Mouse (Mus musculus): ENCODE data around the gene Slc25a13. TPM values are rescaled to one million over a fixed set of nuclear protein-coding genes. Genes with fewer than 3 reads are reported as not detected.

Gene Slc25a13
- polyA plus RNA-seq, 1 experiment from 2014 or later: 37.9 TPM

DNA sequence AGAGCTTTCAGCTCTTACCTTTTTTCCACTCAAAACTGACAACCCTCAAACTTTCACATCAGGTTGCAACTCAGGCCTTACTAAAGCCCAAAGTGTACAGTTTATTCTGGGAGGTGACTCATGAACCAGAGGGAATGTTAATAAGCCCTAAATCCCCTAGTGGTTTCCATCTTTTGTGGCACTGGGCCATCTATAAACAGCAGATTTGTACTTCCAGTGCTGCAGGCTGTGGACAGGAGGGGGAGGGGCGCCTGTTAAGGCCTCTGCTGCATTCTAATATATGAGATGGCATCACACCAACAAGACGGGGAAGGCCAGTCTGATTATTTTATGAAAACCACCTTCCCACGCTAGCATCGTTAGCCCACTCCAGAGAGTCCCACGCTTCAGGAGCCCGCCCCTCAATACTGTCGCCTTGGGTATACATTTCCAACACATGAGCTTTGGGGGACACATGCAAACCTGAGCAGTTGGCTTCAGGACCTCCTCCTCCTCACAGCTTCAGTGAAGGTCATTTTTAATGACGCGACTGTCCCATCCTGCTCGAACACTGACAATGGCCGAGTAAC is 48.3 kb downstream of the Slc25a13 start:
- 79% methylated on average over 11 of the region's 11 CpGs for WGBS
- Histone ChIP-seq H3K36me3 (ENCODE audit: control insufficient read depth, insufficient read depth, low read length) (no peaks in the 10 kb centered on the region), H3K9me3 (ENCODE audit: control insufficient read depth, low read length) (no peaks in the 10 kb centered on the region), H3K9ac (ENCODE audit: low read length) (no peak overlapping the region), H3K27me3 (replicated peaks; ENCODE audit: control insufficient read depth, insufficient read depth, low read length) (no peaks in the 10 kb centered on the region), H3K4me2 (ENCODE audit: low read length) (no peak overlapping the region), H3K27ac (ENCODE audit: low read depth) (no peak overlapping the region), H3K4me1 (replicated peaks; ENCODE audit: control insufficient read depth, insufficient read depth, low read length) (peaks cover 8% of the 10 kb centered on the region), H3K4me3 (ENCODE audit: low read depth, low read length) (no peak overlapping the region)
- ATAC-seq (replicated peaks; ENCODE audit: low FRiP score, low TSS enrichment, low read depth) (no peak), DNase-seq (ENCODE audit: low spot score) (no peak)

DNA sequence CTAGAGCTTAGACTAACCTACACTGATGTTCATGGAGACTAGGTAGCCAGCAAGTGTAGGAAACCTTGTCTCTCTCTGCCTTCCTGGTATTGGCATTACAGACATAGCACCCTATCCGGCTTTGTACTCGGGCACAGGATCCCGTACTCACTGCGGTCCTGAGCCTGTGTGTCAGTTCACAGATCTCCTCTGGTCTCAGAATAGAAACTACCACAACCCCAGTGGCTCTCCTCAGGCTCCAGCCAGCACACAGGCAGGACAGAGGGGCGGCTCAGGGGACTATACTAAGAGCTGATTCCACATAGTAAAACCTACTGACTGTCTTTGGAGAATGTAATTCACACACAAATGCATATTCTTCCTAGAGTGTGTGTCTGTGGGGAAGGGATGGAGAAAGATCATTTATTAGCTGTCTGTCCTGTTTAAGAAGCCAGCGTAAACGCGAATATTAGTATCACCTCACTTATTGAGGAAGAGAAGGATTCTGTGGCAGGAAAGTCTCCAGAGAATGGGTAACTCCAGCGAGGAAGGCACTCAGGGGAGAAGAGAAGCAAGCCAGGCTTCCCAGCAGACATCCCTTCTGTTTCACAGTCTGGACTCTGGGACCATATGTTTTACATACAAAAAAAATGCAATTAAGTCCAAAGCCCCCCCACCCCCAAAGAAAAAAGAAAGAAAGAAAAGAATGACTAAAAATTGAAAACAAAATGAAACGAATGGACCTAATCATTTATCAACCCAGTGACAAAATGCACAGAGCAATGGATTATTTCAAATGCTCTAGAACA is 49.4 kb downstream of the Slc25a13 start:
- no peak overlapping the region for H3K4me3 ChIP-seq (ENCODE audit: low read depth, low read length)
- peaks cover 8% of the 10 kb centered on the region; the same call in 1 of the 2 replicates for H3K4me1 ChIP-seq (replicated peaks; ENCODE audit: control insufficient read depth, insufficient read depth, low read length)
- H3K4me2 ChIP-seq (ENCODE audit: low read length): no peak overlapping the region
- no peaks in the 10 kb centered on the region for H3K27me3 ChIP-seq (replicated peaks; ENCODE audit: control insufficient read depth, insufficient read depth, low read length)
- 88% methylated on average over 10 of the region's 10 CpGs for WGBS
- no peaks in the 10 kb centered on the region for H3K9me3 ChIP-seq (ENCODE audit: control insufficient read depth, low read length)
- no peaks in the 10 kb centered on the region for H3K36me3 ChIP-seq (ENCODE audit: control insufficient read depth, insufficient read depth, low read length)
- H3K27ac ChIP-seq (ENCODE audit: low read depth): no peak overlapping the region
- H3K9ac ChIP-seq (ENCODE audit: low read length): no peak overlapping the region
- ATAC-seq (replicated peaks; ENCODE audit: low FRiP score, low TSS enrichment, low read depth) (no peak), DNase-seq (ENCODE audit: low spot score) (no peak)

DNA sequence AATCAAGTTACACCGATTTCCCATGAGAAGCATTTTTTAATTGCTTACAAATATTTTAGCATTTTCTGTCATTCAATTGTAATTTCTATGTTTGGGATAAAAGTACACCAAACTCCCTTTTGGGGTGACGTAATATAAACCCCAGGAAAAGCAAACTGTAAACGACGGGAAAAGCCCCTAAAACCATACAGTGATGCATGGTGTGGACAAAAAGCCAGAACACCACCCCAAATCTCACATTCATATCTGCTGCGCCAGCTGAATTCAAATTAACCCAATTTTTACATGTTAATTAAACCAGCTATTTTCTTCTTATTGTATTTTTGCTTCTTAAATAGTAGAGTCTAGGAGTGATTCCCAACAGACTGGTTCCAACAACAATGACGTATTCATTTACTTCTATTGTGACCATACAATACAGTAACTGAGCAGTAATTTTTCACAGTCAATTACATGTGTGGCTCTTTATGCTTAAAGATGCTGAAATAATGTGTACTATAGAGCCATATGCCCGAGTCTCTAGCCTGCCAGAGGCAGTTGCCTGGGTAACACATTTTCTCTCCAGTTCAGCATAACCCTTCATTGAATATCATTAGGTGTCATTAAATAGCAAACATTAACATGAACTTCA is 53.9 kb downstream of the Slc25a13 start:
- Histone ChIP-seq H3K9ac (ENCODE audit: low read length) (no peak overlapping the region), H3K36me3 (ENCODE audit: control insufficient read depth, insufficient read depth, low read length) (no peaks in the 10 kb centered on the region), H3K27ac (ENCODE audit: low read depth) (no peak overlapping the region), H3K4me1 (replicated peaks; ENCODE audit: control insufficient read depth, insufficient read depth, low read length) (0 out of 2 replicates have a peak, but pooled peaks cover 5% of the 10 kb centered on the region), H3K4me3 (ENCODE audit: low read depth, low read length) (no peak overlapping the region), H3K9me3 (ENCODE audit: control insufficient read depth, low read length) (no peaks in the 10 kb centered on the region), H3K4me2 (ENCODE audit: low read length) (no peak overlapping the region), H3K27me3 (replicated peaks; ENCODE audit: control insufficient read depth, insufficient read depth, low read length) (no peaks in the 10 kb centered on the region)
- ATAC-seq (replicated peaks; ENCODE audit: low FRiP score, low TSS enrichment, low read depth): no peak
- WGBS: 82% methylated on average over 7 of the region's 7 CpGs
- no peak for DNase-seq (ENCODE audit: low spot score)

DNA sequence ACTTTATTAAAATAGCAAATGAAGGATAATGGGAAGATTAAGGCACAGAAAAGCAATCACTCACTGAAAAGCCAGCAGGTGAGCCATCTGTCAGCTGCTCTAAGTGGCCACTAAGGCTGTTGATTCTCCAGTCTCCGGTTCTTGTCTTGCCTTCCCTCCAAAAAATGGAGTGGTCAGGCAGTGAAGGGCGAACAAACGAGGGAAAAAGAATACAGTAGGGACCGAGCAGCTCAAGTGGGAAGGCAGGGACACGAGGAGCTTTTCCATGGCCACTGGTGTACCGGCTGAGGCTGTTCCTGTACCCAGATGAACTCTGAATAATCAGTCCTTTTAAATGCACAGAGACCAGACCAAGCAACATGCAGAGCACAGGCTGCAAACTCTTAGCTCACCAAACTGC is 54.8 kb downstream of the Slc25a13 start:
- H3K9me3 ChIP-seq (ENCODE audit: control insufficient read depth, low read length): no peaks in the 10 kb centered on the region
- WGBS: 75% methylated on average over 6 of the region's 6 CpGs
- no peak overlapping the region for H3K4me3 ChIP-seq (ENCODE audit: low read depth, low read length)
- no peaks in the 10 kb centered on the region for H3K36me3 ChIP-seq (ENCODE audit: control insufficient read depth, insufficient read depth, low read length)
- no peak overlapping the region for H3K27ac ChIP-seq (ENCODE audit: low read depth)
- H3K4me1 ChIP-seq (replicated peaks; ENCODE audit: control insufficient read depth, insufficient read depth, low read length): 0 out of 2 replicates have a peak, but pooled peaks cover 5% of the 10 kb centered on the region
- ATAC-seq (replicated peaks; ENCODE audit: low FRiP score, low TSS enrichment, low read depth) (no peak), DNase-seq (ENCODE audit: low spot score) (no peak)
- no peak overlapping the region for H3K9ac ChIP-seq (ENCODE audit: low read length)
- H3K27me3 ChIP-seq (replicated peaks; ENCODE audit: control insufficient read depth, insufficient read depth, low read length): no peaks in the 10 kb centered on the region
- no peak overlapping the region for H3K4me2 ChIP-seq (ENCODE audit: low read length)

DNA sequence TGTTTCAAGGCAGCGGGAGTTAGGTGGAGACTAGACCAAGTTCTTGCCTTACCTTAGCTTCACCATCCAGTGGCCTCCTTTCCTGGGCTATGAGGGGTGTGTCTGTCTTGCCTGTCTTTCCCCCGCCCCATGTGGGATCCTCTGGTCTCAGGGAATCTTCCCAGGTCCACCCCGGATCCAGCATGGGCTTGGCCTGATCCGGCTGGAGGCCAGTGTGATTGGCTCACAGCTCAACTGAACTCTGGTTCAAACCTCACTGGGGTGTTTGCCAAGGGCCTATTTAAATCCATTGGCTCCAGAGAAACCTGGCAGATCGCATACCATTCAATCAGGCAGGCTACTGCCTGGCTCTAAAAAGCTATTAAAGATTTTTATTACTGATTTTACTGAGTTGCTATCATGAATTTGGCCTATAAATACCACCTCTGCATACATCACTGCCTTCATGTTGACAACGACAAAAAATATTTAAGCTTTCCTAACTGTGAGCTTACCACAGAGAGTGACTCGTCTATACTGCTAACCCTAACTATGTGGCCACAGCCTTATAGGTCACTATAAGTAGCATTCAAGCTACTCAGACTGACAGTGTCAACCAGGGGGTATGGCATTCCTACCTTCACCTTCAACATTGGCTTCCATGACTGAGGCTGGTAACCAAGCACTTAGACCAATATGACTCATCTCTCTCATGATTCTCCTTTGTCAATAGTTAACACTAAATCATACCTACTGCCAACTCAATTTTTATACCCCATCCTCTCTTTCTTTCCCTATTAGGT is 56.1 kb downstream of the Slc25a13 start:
- Histone ChIP-seq H3K4me1 (replicated peaks; ENCODE audit: control insufficient read depth, insufficient read depth, low read length) (0 out of 2 replicates have a peak, but pooled peaks cover 5% of the 10 kb centered on the region), H3K27ac (ENCODE audit: low read depth) (no peak overlapping the region), H3K36me3 (ENCODE audit: control insufficient read depth, insufficient read depth, low read length) (no peaks in the 10 kb centered on the region), H3K9me3 (ENCODE audit: control insufficient read depth, low read length) (no peaks in the 10 kb centered on the region), H3K4me2 (ENCODE audit: low read length) (no peak overlapping the region), H3K9ac (ENCODE audit: low read length) (no peak overlapping the region), H3K4me3 (ENCODE audit: low read depth, low read length) (no peak overlapping the region), H3K27me3 (replicated peaks; ENCODE audit: control insufficient read depth, insufficient read depth, low read length) (no peaks in the 10 kb centered on the region)
- no peak for ATAC-seq (replicated peaks; ENCODE audit: low FRiP score, low TSS enrichment, low read depth)
- WGBS: 77% methylated on average over 7 of the region's 7 CpGs
- no peak for DNase-seq (ENCODE audit: low spot score)

DNA sequence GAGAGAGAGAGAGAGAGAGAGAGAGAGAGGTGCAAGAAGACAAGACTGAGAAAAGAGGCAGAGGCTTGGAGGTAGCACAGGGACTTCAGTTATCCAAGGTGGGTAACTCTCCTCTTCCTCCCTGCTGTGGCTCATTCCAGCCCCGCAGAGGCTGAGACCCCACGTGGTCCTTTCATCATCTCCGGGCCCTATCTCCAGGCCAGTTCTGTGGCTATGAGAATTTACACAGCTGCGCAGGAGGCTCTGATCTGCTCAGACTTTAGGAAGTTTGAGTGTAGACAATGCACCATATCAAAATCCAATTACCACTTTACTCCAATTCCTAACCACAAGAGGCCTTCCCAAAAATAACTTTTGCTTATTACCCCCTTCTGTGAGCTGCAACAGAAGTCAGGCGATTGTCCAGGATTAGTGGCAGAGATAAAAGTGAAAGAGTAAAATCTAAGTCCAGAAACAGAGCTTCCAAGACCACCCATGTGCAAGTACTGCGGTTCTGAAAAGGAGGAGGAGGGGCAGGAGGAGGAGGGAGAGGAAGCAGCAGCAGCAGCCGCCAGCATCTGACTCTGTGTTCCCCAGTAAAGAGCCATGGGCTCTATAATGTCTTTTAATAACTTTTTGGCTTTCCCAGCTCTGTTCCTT is 57.6 kb downstream of the Slc25a13 start:
- ATAC-seq (replicated peaks; ENCODE audit: low FRiP score, low TSS enrichment, low read depth) (no peak), DNase-seq (ENCODE audit: low spot score) (no peak)
- Histone ChIP-seq H3K27ac (ENCODE audit: low read depth) (no peak overlapping the region), H3K27me3 (replicated peaks; ENCODE audit: control insufficient read depth, insufficient read depth, low read length) (no peaks in the 10 kb centered on the region), H3K4me1 (replicated peaks; ENCODE audit: control insufficient read depth, insufficient read depth, low read length) (0 out of 2 replicates have a peak, but pooled peaks cover 5% of the 10 kb centered on the region), H3K9ac (ENCODE audit: low read length) (no peak overlapping the region), H3K4me3 (ENCODE audit: low read depth, low read length) (no peak overlapping the region), H3K4me2 (ENCODE audit: low read length) (no peak overlapping the region), H3K9me3 (ENCODE audit: control insufficient read depth, low read length) (no peaks in the 10 kb centered on the region), H3K36me3 (ENCODE audit: control insufficient read depth, insufficient read depth, low read length) (no peaks in the 10 kb centered on the region)
- WGBS: 23% methylated on average over 7 of the region's 7 CpGs

DNA sequence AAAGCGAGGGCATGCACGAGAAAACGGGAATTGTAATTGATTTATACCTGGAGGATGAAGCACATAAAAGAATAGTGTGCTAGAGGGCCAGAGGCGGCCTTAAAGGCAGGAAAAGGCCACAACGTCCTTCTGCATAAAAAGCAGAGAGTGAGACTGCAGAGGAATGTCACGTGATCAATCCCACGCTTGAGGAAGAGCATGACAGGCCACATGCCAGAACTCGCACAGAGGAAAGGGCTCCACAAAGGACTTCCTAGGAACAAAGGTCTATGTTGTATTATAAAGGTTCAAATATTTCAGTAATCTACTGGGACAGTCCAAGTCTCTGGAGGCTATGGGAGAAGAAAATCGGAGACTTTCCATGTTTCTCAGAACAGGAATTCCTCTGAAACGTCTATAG is 63.5 kb downstream of the Slc25a13 start:
- Histone ChIP-seq H3K4me3 (ENCODE audit: low read depth, low read length) (no peak overlapping the region), H3K27me3 (replicated peaks; ENCODE audit: control insufficient read depth, insufficient read depth, low read length) (no peaks in the 10 kb centered on the region), H3K36me3 (ENCODE audit: control insufficient read depth, insufficient read depth, low read length) (no peaks in the 10 kb centered on the region; the same call in 1 of the 2 replicates), H3K4me1 (replicated peaks; ENCODE audit: control insufficient read depth, insufficient read depth, low read length) (no peaks in the 10 kb centered on the region), H3K9me3 (ENCODE audit: control insufficient read depth, low read length) (no peaks in the 10 kb centered on the region), H3K4me2 (ENCODE audit: low read length) (no peak overlapping the region), H3K9ac (ENCODE audit: low read length) (no peak overlapping the region), H3K27ac (ENCODE audit: low read depth) (no peak overlapping the region)
- WGBS: 61% methylated on average over 10 of the region's 10 CpGs
- DNase-seq (ENCODE audit: low spot score) (no peak), ATAC-seq (replicated peaks; ENCODE audit: low FRiP score, low TSS enrichment, low read depth) (no peak)

DNA sequence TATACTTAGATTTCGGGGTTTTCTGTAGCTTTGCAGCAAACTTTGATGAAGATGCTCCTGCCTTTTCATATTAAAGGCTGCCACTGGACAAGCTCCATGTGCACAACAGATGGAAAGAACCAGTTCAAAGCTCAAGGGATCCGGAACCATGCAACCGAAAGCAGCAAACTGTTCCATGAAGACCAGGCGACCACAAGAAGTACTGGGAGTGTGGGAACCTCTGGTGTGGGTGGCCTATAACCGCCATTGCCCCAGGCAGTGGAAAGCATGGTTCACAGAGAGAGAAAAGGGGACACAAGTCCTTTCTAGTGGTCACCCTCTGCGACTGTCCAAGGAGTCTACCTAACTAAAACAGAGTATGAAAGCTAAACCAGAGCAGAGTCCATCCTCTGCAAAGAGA is 66.2 kb downstream of the Slc25a13 start:
- H3K36me3 ChIP-seq (ENCODE audit: control insufficient read depth, insufficient read depth, low read length): no peaks in the 10 kb centered on the region; the same call in 1 of the 2 replicates
- 98% methylated on average over 6 of the region's 6 CpGs for WGBS
- H3K27ac ChIP-seq (ENCODE audit: low read depth): no peak overlapping the region
- ATAC-seq (replicated peaks; ENCODE audit: low FRiP score, low TSS enrichment, low read depth) (no peak), DNase-seq (ENCODE audit: low spot score) (no peak)
- H3K27me3 ChIP-seq (replicated peaks; ENCODE audit: control insufficient read depth, insufficient read depth, low read length): no peaks in the 10 kb centered on the region
- H3K9ac ChIP-seq (ENCODE audit: low read length): no peak overlapping the region
- no peak overlapping the region for H3K4me3 ChIP-seq (ENCODE audit: low read depth, low read length)
- H3K4me2 ChIP-seq (ENCODE audit: low read length): no peak overlapping the region
- no peaks in the 10 kb centered on the region for H3K4me1 ChIP-seq (replicated peaks; ENCODE audit: control insufficient read depth, insufficient read depth, low read length)
- H3K9me3 ChIP-seq (ENCODE audit: control insufficient read depth, low read length): no peaks in the 10 kb centered on the region
